Mouse (Mus musculus) kidney, postnatal 10 days (tissue): ENCODE results near the gene Nup93.
"Not testable (repeated sequence)": the region's sequence is repeated elsewhere in the genome, so short reads cannot be mapped to it uniquely, and the experiment has no call there.

ENCODE experiments used
- DNase-seq: peaks from one replicate; pipeline ENCODE4 v3.0.0; 2021; ENCODE audit warnings: mixed read lengths

Gene Nup93

GRCm38 (mm10) chr8:94214252-94215173 is at the start of gene Nup93:
TSS of gene Nup93 (plus strand) at chr8:94214564.
- peak; percentile 100 for DNase-seq

GRCm38 (mm10) chr8:94165772-94166171 is 48.6 kb upstream of the Nup93 start:
- DNase-seq = not testable (repeated sequence)

DNA sequence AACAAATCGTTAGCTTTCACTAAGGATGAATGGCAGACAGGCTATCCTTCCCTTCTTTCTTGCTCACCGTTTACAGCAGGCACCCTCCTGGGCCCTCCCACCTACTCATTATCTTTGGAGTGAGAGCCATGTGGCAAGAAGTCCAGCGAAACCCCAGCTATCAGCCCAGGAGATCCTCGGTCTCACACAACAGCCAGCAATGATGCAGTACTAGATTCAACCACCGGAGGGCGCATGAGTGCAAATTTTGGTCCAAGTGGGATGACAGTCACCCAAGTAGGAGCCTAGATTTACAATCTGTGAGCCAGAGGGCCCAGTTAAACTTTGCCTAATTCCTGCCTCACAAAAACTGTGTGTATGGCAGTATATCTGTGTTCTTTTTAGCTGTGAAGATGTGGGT is 47.1 kb upstream of the Nup93 start:
- peak; percentile 94 for DNase-seq

- DNase-seq = no peak
Measured at GRCm38 (mm10) chr8:94169547-94169946, 44.8 kb upstream of the Nup93 start.

- DNase-seq = peak; percentile 58
Measured at GRCm38 (mm10) chr8:94171321-94171755, 43.0 kb upstream of the Nup93 start.

GRCm38 (mm10) chr8:94172075-94172808 is 42.1 kb upstream of the Nup93 start, which contains the start of gene Mt2:
TSS of gene Mt2 (plus strand) at chr8:94172664.
- DNase-seq = peak; percentile 83

GRCm38 (mm10) chr8:94172809-94173732 is 41.3 kb upstream of the Nup93 start:
- DNase-seq = peak; percentile 34

- DNase-seq = no peak
Measured at GRCm38 (mm10) chr8:94173848-94174403, 40.4 kb upstream of the Nup93 start.

DNA sequence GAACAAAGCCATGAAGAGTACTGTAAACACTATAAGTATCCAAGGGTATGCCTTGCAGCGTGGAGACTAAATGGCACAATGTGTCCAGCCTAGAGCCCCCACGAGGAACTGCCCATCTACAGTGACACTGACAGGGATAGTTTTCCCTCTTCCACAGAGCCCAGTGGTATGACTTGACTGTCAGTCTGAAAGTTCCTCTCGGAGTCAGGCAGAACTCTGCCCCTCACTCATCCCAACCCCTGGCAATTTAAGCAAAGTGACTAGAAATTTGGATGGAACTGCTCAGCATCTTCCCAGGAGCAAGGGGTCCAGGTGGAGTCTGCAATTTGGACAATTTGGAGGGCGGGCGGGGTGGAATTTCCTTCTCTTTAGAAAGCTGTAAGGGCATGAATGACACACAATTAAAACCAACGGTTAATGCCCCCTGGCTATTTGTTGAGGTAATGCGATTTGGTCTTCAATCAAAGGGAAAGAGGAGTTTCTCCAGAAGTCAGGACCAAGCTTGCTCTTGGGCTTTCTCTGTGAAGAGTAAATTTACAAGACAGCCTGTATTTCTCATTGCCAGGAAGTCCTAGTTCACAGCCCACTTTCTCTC is 39.6 kb upstream of the Nup93 start:
- no peak for DNase-seq

GRCm38 (mm10) chr8:94177716-94178390 is 36.5 kb upstream of the Nup93 start:
- no peak for DNase-seq

GRCm38 (mm10) chr8:94178857-94179712 is 35.3 kb upstream of the Nup93 start, which contains the start of gene Mt1:
TSS of gene Mt1 (plus strand) at chr8:94179082.
- DNase-seq = peak; percentile 91

DNA sequence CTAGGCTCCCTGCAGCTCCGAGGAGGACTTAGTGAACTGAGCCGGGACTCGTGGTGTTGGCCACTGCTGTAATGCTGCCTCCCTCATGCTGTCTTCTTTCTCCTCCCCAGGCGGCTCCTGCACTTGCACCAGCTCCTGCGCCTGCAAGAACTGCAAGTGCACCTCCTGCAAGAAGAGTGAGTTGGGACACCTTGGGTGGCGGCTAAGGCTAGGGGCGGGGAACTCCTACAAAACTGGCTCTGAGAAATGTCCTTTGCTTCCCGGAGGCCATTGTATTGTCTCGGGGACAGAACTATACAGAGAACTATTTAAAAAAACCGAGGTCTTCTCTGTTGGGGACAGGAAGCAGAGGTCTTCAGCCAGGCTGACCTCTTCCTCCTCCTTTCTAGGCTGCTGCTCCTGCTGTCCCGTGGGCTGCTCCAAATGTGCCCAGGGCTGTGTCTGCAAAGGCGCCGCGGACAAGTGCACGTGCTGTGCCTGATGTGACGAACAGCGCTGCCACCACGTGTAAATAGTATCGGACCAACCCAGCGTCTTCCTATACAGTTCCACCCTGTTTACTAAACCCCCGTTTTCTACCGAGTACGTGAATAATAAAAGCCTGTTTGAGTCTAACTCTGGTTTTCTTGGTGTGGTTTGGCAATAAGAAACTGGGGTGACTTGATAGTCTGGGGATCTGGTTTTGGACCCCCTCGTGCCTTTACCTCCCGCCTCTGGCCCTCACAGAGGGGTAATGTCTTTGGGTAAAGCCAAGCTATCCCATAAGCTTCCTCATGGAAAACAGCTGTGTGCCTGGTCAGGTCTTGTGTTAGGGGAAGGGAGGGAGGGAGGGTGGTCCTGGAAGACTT is 34.4 kb upstream of the Nup93 start:
- peak; percentile 39 for DNase-seq

DNA sequence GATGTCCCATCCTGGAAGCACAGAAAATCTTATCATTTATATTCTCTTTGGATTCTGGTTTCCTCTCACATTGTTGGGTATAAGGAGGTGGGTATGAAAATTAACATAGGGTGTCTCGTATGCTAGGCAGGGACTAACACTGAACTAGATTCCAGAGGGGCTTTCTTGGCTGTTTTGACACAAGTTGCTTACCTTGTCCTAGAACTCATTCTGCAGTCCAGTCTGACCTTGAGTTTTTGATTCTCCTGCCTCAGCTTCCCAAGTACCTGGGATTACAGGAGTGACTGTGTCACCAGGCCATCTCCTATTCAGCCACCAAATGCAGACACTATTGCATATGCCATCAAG is 33.8 kb upstream of the Nup93 start:
- DNase-seq = no peak

DNA sequence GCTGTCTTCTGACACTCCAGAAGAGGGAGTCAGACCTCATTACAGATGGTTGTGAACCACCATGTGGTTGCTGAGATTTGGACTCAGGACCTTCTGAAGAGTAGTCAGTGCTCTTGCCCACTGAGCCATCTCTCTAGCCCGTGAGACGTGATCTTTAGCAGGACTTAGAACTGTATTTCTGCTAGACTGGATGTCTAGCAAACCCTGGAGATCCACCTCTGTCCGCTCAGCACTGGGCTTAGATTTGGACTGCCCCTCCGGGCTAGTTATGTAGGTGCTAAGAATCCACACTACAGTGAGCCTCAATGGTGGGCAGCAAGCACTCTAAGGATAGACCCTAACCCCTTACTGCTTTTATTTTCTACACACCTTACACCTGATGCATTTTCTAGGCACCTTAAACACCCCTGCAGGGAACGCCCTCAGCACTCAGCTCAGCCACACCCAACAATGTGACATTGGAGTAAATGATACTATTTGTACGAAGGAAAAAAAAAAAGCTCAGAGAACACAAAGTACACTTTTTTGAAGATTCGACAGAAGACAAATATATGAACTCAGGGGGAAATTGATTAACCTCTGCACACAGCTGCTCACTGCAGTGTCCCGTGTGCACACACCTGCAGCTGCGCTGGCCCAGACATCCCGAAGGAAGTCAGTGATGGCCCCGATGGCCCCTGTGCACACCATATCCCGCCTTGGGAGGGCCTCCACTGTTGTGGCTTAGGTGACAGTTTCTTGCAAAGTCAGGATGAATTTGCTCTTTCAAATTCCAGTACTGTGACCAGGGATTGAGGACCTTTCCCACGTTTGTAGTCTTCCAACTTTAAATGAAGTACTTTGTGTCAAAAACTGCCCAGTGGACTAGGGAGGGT is 32.1 kb upstream of the Nup93 start:
- DNase-seq = no peak

- peak; percentile 90 for DNase-seq
Measured at GRCm38 (mm10) chr8:94183117-94183516, 31.2 kb upstream of the Nup93 start.

GRCm38 (mm10) chr8:94184357-94184843 is 30.0 kb upstream of the Nup93 start:
- DNase-seq = no peak

- DNase-seq = no peak
Measured at GRCm38 (mm10) chr8:94185791-94186190, 28.6 kb upstream of the Nup93 start.

GRCm38 (mm10) chr8:94186542-94186941 is 27.8 kb upstream of the Nup93 start:
- peak; percentile 91 for DNase-seq
